In the genomic region with DNA sequence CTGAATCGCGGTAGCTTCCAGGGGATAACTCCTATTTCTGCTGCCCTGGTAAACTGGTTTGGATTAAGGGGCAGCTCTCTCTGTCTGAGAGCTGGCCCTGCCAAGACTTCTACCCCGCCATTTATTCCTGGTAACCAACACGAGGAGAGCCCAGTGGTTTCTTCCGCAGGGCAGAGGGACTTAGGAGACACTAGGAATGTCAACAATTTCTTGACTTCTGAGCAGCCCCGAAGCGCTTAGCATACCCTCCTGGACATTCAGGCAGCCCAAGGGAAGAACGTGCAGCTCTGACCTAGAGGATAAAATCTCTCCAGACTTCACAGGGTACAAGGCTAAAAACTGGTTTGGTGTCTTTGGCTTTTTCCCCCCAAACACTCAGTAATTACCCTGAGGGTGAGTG, we compare ENCODE assay signal across 8 mouse cellular contexts. TPM values are rescaled to one million over a fixed set of nuclear protein-coding genes. Genes with fewer than 3 reads are reported as not detected.
A peak's percentile ranks its signal among the peaks of the same experiment; 100 is the strongest.
DNase-seq lines count a peak whose midpoint lies in the region; ATAC-seq and TF ChIP-seq lines count a peak whose summit lies in the region.

No protein-coding gene starts in this region.

- peaks cover 31% of the 10 kb centered on the region for H3K4me1 ChIP-seq in heart, embryonic 10.5 days
- peaks cover 29 to 41% of the 10 kb centered on the region in 2 experiments for H3K4me1 ChIP-seq in ES-E14 (ENCODE audit: control insufficient read depth in 2 of 2, insufficient read depth in 2 of 2, low read length in 2 of 2, poor library complexity in 1 of 2)
- peaks cover 48% of the 10 kb centered on the region for H3K4me1 ChIP-seq in hindbrain, embryonic 12.5 days

- no peaks in the 10 kb centered on the region for H3K27me3 ChIP-seq in heart, embryonic 10.5 days (ENCODE audit: insufficient read depth, poor library complexity, severe bottlenecking)
- peaks cover 22% of the 10 kb centered on the region for H3K27me3 ChIP-seq in hindbrain, embryonic 12.5 days

- peak; percentile 14; the same call in 1 of the 2 replicates for ATAC-seq in hindbrain, embryonic 12.5 days (ENCODE audit: low FRiP score)

- H3K4me3 ChIP-seq in heart, embryonic 10.5 days = peak overlapping the region; percentile 43
- peak overlapping the region; percentile 37 to 48 for H3K4me3 ChIP-seq in ES-E14 (ENCODE audit: insufficient read depth in 1 of 2, low read depth in 1 of 2, low read length in 2 of 2, poor library complexity in 1 of 2, severe bottlenecking in 1 of 2)
- 0 out of 2 replicates have a peak overlapping the region, but pooled peaks have one; percentile 14 for H3K4me3 ChIP-seq in hindbrain, embryonic 12.5 days

- in situ Hi-C loops in ES-E14 (cut with MboI; ENCODE audit: low sequenced_read_pairs in 2 of 2, unreplicated experiment in 2 of 2) = no loop called here

- H3K36me3 ChIP-seq in heart, embryonic 10.5 days = peaks cover 11% of the 10 kb centered on the region
- H3K36me3 ChIP-seq in ES-E14 (ENCODE audit: control insufficient read depth, insufficient read depth, low read length, poor library complexity, severe bottlenecking) = peaks cover 37% of the 10 kb centered on the region
- H3K36me3 ChIP-seq in hindbrain, embryonic 12.5 days = no peaks in the 10 kb centered on the region

- H3K27ac ChIP-seq in heart, embryonic 10.5 days = peak overlapping the region; percentile 76
- H3K27ac ChIP-seq in ES-E14 (ENCODE audit: insufficient read depth, low read depth, low read length, poor library complexity, severe bottlenecking) = peak overlapping the region; percentile 90
- peak overlapping the region; percentile 68 for H3K27ac ChIP-seq in hindbrain, embryonic 12.5 days

- peak overlapping the region; percentile 43 for H3K4me2 ChIP-seq in hindbrain, embryonic 12.5 days (replicated peaks)

- no peaks in the 10 kb centered on the region for H3K9me3 ChIP-seq in heart, embryonic 10.5 days
- H3K9me3 ChIP-seq in ES-E14 (ENCODE audit: control insufficient read depth, insufficient read depth, low read depth, low read length) = no peaks in the 10 kb centered on the region
- H3K9me3 ChIP-seq in hindbrain, embryonic 12.5 days (replicated peaks) = no peaks in the 10 kb centered on the region

- DNase-seq in heart, embryonic 10.5 days (ENCODE audit: low spot score) = no peak
- no peak for DNase-seq in heart, adult 11 months
- DNase-seq in ES-E14 (ENCODE audit: low read depth, low spot score) = no peak
- peak; percentile 59 for DNase-seq in mesoderm, embryonic 11.5 days (ENCODE audit: low read depth, low spot score)
- DNase-seq in urinary bladder, postnatal 10 days (ENCODE audit: low spot score) = no peak
- DNase-seq in adrenal gland, adult 8-10 months = no peak
- DNase-seq in spleen, postnatal 36 days (ENCODE audit: low spot score in 2 of 2) = no peak

- peak overlapping the region; percentile 50 for H3K9ac ChIP-seq in ES-E14 (ENCODE audit: insufficient read depth, low read depth, low read length, poor library complexity, severe bottlenecking)
- no peak overlapping the region for H3K9ac ChIP-seq in hindbrain, embryonic 12.5 days

- WGBS in heart, embryonic 10.5 days = 9% methylated on average over 8 of the region's 8 CpGs
- 2% methylated on average over 8 of the region's 8 CpGs for WGBS in hindbrain, embryonic 12.5 days

TF ChIP-seq in ES-E14, 5 proteins besides CTCF, POLR2A, EP300 and RAD21:
- TF ChIP-seq MAFK (IDR thresholded peaks at IDR 0.05; ENCODE audit: insufficient read depth, low read depth, low read length) (no peak), HCFC1 (IDR thresholded peaks at IDR 0.05; ENCODE audit: borderline replicate concordance, insufficient read depth, low read length) (no peak), ZNF384 (IDR thresholded peaks at IDR 0.05; ENCODE audit: low read depth, low read length) (no peak), CHD2 (IDR thresholded peaks at IDR 0.05; ENCODE audit: low read depth, low read length) (no peak), ZC3H11A (IDR thresholded peaks at IDR 0.05; ENCODE audit: borderline replicate concordance, low read depth, low read length) (no peak)

RNA-seq across cellular contexts. Expression of a gene that starts 10.1 kb away (rescaled TPM):
- polyA plus RNA-seq in heart, embryonic 10.5 days (2016; fragmentation: Nextera tagmentation; extraction: Ambion mirVana) = 30.7 and 35.1 TPM in 2 replicates
- 136 and 147 TPM in 2 replicates for total RNA-seq in ES-E14 (2012; rRNA removed)
- polyA plus RNA-seq in hindbrain, embryonic 12.5 days (2016; fragmentation: Nextera tagmentation; extraction: Ambion mirVana) = 25.4 and 27.3 TPM in 2 replicates
- total RNA-seq in adrenal gland, adult 8-10 months (2022) = 10 to 100 TPM; 26.9 to 38.9 (median 29.8) TPM
